Mouse (Mus musculus): ENCODE measurements around the gene Ippk. TPM values are rescaled to one million over a fixed set of nuclear protein-coding genes. Genes with fewer than 3 reads are reported as not detected.

Gene Ippk
- polyA plus RNA-seq, 1 experiment from 2014 or later: 13.8 TPM

Other genes starting within 250 kb of the Ippk start
- gene Ninj1, start 233.8 kb upstream of the Ippk start, polyA plus RNA-seq (2014; fragmentation: Nextera tagmentation; extraction: Ambion mirVana): 62.4 and 65.0 TPM in 2 replicates
- 65.1 and 68.7 TPM in 2 replicates for gene Card19, start 205.2 kb upstream of the Ippk start, polyA plus RNA-seq (2014; fragmentation: Nextera tagmentation; extraction: Ambion mirVana)
- gene Susd3, start 172.5 kb upstream of the Ippk start, polyA plus RNA-seq (2014; fragmentation: Nextera tagmentation; extraction: Ambion mirVana): 1.9 and 2.2 TPM in 2 replicates
- 0.51 and 0.58 TPM in 2 replicates for gene Fgd3, start 100.9 kb upstream of the Ippk start, polyA plus RNA-seq (2014; fragmentation: Nextera tagmentation; extraction: Ambion mirVana)
- gene Bicd2, start 79.7 kb upstream of the Ippk start, polyA plus RNA-seq (2014; fragmentation: Nextera tagmentation; extraction: Ambion mirVana): 35.9 and 37.1 TPM in 2 replicates
- gene Tes3-ps, start 72.1 kb downstream of the Ippk start, polyA plus RNA-seq (2014; fragmentation: Nextera tagmentation; extraction: Ambion mirVana): 0.81 and 0.97 TPM in 2 replicates
- 1.7 TPM in 2 replicates for gene Ecm2, start 83.6 kb downstream of the Ippk start, polyA plus RNA-seq (2014; fragmentation: Nextera tagmentation; extraction: Ambion mirVana)
- 200 and 243 TPM in 2 replicates for gene Aspn, start 123.2 kb downstream of the Ippk start, polyA plus RNA-seq (2014; fragmentation: Nextera tagmentation; extraction: Ambion mirVana)
- 19.2 and 31.9 TPM in 2 replicates for gene Omd, start 161.2 kb downstream of the Ippk start, polyA plus RNA-seq (2014; fragmentation: Nextera tagmentation; extraction: Ambion mirVana)
- 290 and 318 TPM in 2 replicates for gene Ogn, start 186.8 kb downstream of the Ippk start, polyA plus RNA-seq (2014; fragmentation: Nextera tagmentation; extraction: Ambion mirVana)
- gene Cenpp, start 231.5 kb downstream of the Ippk start, polyA plus RNA-seq (2014; fragmentation: Nextera tagmentation; extraction: Ambion mirVana): 22.3 and 24.0 TPM in 2 replicates
- 14.1 and 14.5 TPM in 2 replicates for gene Nol8, start 231.8 kb downstream of the Ippk start, polyA plus RNA-seq (2014; fragmentation: Nextera tagmentation; extraction: Ambion mirVana)

All from embryonic facial prominence, embryonic 14.5 days (tissue).